Mouse (Mus musculus) forebrain, embryonic 11.5 days (tissue): ENCODE data around the gene Apeh. TPM values are rescaled to one million over a fixed set of nuclear protein-coding genes. Genes with fewer than 3 reads are reported as not detected.
"Not testable (repeated sequence)": the region's sequence is repeated elsewhere in the genome, so short reads cannot be mapped to it uniquely, and the experiment has no call there.

Experiments
- ATAC-seq: fragments of 200-750 bp; cut with Nextera tagmentation; replicated peaks from 2 replicates; pipeline ENCODE4 v1.8.0; 2017; ENCODE audit warnings: moderate TSS enrichment; ENCODE audit not compliant: low FRiP score
- DNase-seq: peaks from one replicate; pipeline ENCODE4 v3.0.0-alpha.2; 2017; ENCODE audit warnings: low spot score
- H3K27ac ChIP-seq: fragments of 300-500 bp; sonication (generic); 2 replicates; pipeline ENCODE4 v1.5.1; 2014; ENCODE audit warnings: low read depth, low read length
- H3K27me3 ChIP-seq: fragments of 300-500 bp; sonication (generic); 2 replicates; pipeline ENCODE4 v1.6.1; 2014; ENCODE audit warnings: mild to moderate bottlenecking, low read length, mixed read lengths; ENCODE audit not compliant: control insufficient read depth, insufficient read depth
- H3K36me3 ChIP-seq: fragments of 300-500 bp; sonication (generic); 2 replicates; pipeline ENCODE4 v1.6.1; 2014; ENCODE audit warnings: mild to moderate bottlenecking, low read length, moderate library complexity, mixed read lengths; ENCODE audit not compliant: control insufficient read depth, insufficient read depth
- H3K4me1 ChIP-seq: fragments of 300-500 bp; sonication (generic); replicated peaks from 2 replicates; pipeline ENCODE4 v1.6.1; 2014; ENCODE audit warnings: low read length, mixed read lengths; ENCODE audit not compliant: control insufficient read depth, insufficient read depth
- H3K4me2 ChIP-seq: fragments of 300-500 bp; sonication (generic); 2 replicates; pipeline ENCODE4 v1.6.1; 2014; ENCODE audit warnings: low read depth, mild to moderate bottlenecking, low read length, moderate library complexity, mixed read lengths; ENCODE audit not compliant: severe bottlenecking
- H3K4me3 ChIP-seq: fragments of 300-500 bp; sonication (generic); 2 replicates; pipeline ENCODE4 v1.5.1; 2014; ENCODE audit warnings: low read depth, low read length
- H3K9ac ChIP-seq: fragments of 300-500 bp; sonication (generic); 2 replicates; pipeline ENCODE4 v1.6.1; 2014; ENCODE audit warnings: low read length
- H3K9me3 ChIP-seq: fragments of 300-500 bp; sonication (generic); 2 replicates; pipeline ENCODE4 v1.6.1; 2016; ENCODE audit warnings: low read length, mixed read lengths; ENCODE audit not compliant: control insufficient read depth
- WGBS: fragments of 180-500 bp; shearing (Covaris S2); extraction: QIAGEN DNeasy Blood & Tissue Kit; methylation state at CpG from one replicate; pipeline ENCODE4 v1.1.7; 2014; 5-methylcytosine and 5-hydroxymethylcytosine counted together
- polyA plus RNA-seq: library from polyadenylated mRNA; unstranded; fragments of >200 nt; fragmentation: Nextera tagmentation; extraction: Ambion mirVana; gene quantifications from 2 replicates; pipeline ENCODE4 v1.2.1, GENCODE M21; 2014

Gene Apeh
- polyA plus RNA-seq, 1 experiment from 2014 or later = 53.3 TPM

DNA sequence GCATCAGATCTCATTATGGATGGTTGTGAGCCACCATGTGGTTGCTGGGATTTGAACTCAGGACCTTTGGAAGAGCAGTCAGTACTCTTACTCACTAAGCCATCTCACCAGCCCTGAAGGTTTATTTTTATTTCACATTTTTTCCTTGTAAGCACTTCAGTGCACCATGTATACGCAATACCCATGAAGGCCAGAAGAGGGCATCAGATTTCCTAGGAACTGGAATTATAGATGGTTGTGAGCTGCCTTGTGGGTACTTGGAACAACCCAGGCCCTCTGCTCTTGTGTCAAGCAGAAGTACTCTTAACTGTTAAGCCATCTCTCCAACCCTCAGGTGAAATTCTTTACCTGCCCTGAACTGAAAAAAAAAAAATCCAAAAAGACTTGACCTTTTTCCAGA is 41.8 kb upstream of the Apeh start:
- Histone ChIP-seq H3K4me1 (no peaks in the 10 kb centered on the region), H3K27ac (no peak overlapping the region), H3K4me2 (no peak overlapping the region), H3K27me3 (no peaks in the 10 kb centered on the region), H3K9me3 (no peaks in the 10 kb centered on the region), H3K4me3 (no peak overlapping the region), H3K36me3 (no peaks in the 10 kb centered on the region), H3K9ac (no peak overlapping the region)
- no peak for ATAC-seq
- 25% methylated on average over 1 of the region's 1 CpGs for WGBS
- no peak for DNase-seq

DNA sequence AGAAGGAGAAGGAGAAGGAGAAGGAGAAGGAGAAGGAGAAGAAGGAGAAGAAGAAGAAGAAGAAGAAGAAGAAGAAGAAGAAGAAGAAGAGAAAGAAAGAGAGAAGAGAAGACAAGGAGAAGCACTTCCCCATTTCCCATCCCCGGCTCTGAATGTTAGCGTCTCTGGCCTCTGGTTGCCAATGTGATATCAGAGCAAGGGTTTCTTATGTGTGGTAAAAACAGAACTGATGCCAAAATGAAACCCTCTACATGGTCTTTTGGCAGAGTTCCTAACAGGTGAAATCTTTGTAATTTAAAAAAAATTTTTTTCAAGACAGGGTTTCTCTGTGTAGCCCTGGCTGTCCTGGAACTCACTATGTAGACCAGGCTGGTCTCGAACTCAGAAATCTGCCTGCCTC is 41.3 kb upstream of the Apeh start:
- not testable (repeated sequence) for ATAC-seq, DNase-seq, H3K27ac ChIP-seq, H3K4me3 ChIP-seq, H3K36me3 ChIP-seq, H3K4me2 ChIP-seq, H3K27me3 ChIP-seq, H3K9me3 ChIP-seq, H3K9ac ChIP-seq, H3K4me1 ChIP-seq
- WGBS = 93% methylated on average over 3 of the region's 3 CpGs

DNA sequence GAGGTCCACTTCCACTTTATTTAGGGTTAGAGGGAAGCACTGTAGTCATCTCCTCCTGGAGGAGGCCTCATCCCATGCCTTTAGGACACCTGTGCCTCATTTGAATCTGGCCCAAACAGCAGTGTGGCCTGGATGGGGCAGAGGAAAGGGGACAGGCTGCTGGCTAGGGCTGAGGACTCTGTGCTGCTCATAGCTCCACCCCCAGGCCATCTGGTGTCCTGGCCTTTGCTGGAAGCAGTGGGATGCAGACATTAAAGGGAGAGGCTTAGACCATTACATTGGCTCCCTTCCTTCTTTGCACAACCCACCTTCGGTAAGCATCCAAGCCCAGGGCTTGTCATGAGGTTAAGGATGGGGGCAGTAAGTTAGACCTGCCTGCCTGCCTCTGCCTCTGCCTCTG is 39.1 kb upstream of the Apeh start:
- no peaks in the 10 kb centered on the region for H3K9me3 ChIP-seq
- no peak overlapping the region for H3K27ac ChIP-seq
- DNase-seq = no peak
- H3K27me3 ChIP-seq = no peaks in the 10 kb centered on the region
- no peak overlapping the region for H3K9ac ChIP-seq
- WGBS = 50% methylated on average over 1 of the region's 1 CpGs
- no peaks in the 10 kb centered on the region for H3K36me3 ChIP-seq
- no peak overlapping the region for H3K4me3 ChIP-seq
- no peaks in the 10 kb centered on the region for H3K4me1 ChIP-seq
- H3K4me2 ChIP-seq = no peak overlapping the region
- ATAC-seq = no peak

DNA sequence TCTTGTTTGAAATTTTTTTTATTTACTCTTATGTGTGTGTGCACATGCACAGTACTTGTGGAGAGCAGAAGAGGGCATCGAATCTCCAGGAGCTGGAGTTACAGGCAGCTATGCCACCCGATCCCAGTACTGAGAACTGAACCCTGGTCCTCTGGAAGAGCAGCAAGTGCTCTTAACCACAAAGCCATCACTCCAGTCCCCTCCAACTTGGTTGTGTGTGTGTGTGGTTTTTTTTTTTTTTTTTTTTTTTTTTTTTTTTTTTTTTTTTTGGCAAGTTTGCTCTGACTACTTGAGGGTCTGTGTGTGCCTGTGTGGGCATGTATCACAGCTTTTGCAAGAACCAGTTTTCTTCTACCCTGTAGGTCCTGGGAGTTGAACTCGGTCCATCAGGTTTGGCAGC is 38.0 kb upstream of the Apeh start:
- 95% methylated on average over 3 of the region's 3 CpGs for WGBS
- no peaks in the 10 kb centered on the region for H3K36me3 ChIP-seq

DNA sequence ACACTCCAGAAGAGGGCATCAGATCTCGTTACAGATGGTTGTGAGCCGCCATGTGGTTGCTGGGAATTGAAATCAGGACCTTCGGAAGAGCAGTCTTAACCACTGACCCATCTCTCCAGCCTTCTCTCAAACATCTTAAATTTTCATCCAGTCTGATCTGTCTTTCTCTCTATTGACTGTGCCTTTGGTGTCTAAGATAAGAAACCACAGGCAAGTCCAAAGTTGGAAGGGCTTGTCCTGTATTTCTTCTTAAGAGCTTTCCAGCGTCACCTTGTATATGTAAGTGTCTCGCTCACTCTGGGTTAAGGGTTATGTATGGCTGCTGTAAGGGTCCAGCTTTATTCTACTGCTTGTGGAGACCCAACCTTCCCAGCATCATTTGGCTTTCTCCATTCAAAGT is 37.1 kb upstream of the Apeh start:
- Histone ChIP-seq H3K4me1 (no peaks in the 10 kb centered on the region), H3K27me3 (no peaks in the 10 kb centered on the region), H3K9ac (no peak overlapping the region), H3K36me3 (no peaks in the 10 kb centered on the region), H3K4me3 (no peak overlapping the region), H3K9me3 (no peaks in the 10 kb centered on the region), H3K4me2 (no peak overlapping the region), H3K27ac (no peak overlapping the region)
- no peak for ATAC-seq
- DNase-seq = no peak
- WGBS = 91% methylated on average over 5 of the region's 5 CpGs

More for the DNA sequence above, 38.0 kb upstream of the Apeh start:
- Histone ChIP-seq H3K4me2 (no peak overlapping the region), H3K27me3 (no peaks in the 10 kb centered on the region), H3K9ac (no peak overlapping the region), H3K4me3 (no peak overlapping the region), H3K9me3 (no peaks in the 10 kb centered on the region), H3K4me1 (no peaks in the 10 kb centered on the region), H3K27ac (no peak overlapping the region)
- ATAC-seq (no peak), DNase-seq (no peak)

DNA sequence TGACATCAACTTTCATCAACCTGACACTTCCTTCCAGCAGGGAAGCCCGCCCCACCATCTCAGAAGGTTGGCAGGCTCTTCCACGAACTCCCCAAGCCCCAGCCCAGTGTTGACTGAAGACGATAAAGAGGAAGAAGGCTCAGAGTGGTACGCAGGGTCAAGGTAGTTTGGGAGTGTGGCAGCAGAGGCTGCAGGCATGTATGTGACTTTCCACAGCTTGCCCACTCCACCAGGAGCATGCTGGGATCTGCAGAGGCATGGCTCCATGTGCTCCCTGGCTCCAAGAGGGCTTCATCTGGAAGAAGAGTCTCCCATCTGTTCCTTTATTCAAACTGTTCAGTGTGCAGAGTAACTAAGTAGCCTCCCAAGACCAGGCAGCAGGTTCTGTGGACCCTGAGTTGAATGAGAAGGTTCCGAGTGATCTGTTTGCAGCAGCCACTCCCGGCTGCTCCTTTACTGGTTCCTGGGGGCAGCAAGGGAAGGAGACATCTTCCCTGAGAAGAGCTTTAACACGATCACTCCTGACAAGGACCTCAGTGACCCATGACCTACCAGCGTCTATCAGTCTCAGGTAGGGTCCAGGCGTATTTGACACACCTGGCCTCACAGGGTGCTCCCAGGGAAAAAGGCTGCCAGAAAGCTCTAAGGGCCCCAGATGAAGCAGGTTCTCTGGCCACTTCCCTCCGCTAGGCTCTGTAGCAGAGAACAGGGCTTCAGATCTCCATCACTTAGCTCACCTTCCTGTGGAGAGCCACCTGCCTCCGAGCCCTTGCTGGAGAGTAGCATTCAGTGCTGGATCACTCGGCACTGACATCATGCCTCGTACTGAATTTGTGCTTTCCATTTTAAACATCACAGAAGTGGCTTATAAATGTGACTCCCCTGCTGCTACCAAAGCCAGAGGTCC is 34.9 kb upstream of the Apeh start:
- Histone ChIP-seq H3K27me3 (no peaks in the 10 kb centered on the region), H3K4me2 (no peak overlapping the region), H3K9me3 (no peaks in the 10 kb centered on the region), H3K9ac (no peak overlapping the region), H3K36me3 (no peaks in the 10 kb centered on the region), H3K4me3 (no peak overlapping the region), H3K4me1 (no peaks in the 10 kb centered on the region), H3K27ac (no peak overlapping the region)
- DNase-seq (no peak), ATAC-seq (no peak)
- WGBS = 83% methylated on average over 13 of the region's 13 CpGs

DNA sequence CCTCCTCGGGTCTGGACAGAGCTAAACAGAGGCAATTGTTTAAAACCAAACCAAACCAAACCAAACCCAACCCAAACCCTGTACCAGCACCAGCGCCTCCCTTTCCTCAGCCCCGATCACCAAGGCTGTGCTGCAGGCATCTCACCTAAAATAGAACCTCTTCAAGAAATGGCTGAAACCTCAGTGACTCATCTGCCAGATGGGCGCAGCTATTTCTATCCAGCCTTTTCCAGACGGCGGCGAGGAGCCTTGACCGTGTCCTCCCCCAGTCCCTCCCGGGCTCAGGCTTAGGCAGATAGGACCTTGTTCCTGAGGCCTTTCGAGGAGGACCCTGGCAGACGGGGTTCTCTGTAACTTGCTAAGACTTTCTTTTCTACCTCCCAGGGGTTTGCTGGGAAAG is 33.8 kb upstream of the Apeh start:
- Histone ChIP-seq H3K4me1 (no peaks in the 10 kb centered on the region), H3K36me3 (no peaks in the 10 kb centered on the region), H3K9me3 (no peaks in the 10 kb centered on the region), H3K4me2 (no peak overlapping the region), H3K27me3 (no peaks in the 10 kb centered on the region), H3K4me3 (no peak overlapping the region), H3K9ac (no peak overlapping the region), H3K27ac (no peak overlapping the region)
- no peak for DNase-seq
- no peak for ATAC-seq
- WGBS = 87% methylated on average over 11 of the region's 11 CpGs

DNA sequence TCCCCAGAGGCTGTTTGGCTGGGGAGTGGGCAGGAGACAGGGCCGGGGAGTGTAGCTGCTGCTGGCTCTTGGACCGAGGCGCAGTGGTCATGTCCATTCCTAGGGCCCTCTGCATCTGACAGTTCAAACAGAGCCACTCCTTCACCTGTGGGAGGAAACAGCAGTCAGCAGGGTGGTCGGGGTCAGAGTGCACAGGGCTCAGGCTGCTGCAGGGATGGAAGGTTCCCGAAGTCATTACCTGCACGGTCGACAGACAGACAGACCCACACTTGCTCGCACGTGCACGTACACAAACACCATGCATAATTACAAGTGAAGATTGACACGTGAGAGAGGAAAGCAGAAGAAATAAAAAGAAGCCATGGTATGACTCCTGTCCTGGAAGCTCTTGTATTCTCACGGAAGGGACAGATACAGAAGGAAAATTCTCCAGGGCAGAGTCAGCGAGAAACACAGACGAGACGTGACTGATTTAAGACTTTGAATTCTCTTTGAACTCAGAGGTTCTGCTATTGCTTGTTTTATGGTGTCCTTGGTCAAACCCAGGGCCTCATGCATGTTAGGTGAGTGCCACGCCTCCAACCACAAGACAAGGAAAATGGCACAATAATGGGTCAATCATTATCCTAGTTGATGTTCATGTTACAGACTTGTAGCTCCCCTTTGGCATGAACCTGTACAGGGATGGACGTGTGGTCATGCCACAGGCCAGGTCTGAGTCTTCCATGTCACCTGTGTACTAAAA is 32.2 kb upstream of the Apeh start:
- H3K36me3 ChIP-seq = no peaks in the 10 kb centered on the region
- DNase-seq (no peak), ATAC-seq (no peak)
- no peaks in the 10 kb centered on the region for H3K9me3 ChIP-seq
- no peaks in the 10 kb centered on the region for H3K4me1 ChIP-seq
- H3K9ac ChIP-seq = no peak overlapping the region
- H3K27me3 ChIP-seq = no peaks in the 10 kb centered on the region
- no peak overlapping the region for H3K4me2 ChIP-seq
- 89% methylated on average over 17 of the region's 17 CpGs for WGBS
- H3K27ac ChIP-seq = no peak overlapping the region
- no peak overlapping the region for H3K4me3 ChIP-seq
